Mouse (Mus musculus): Measurements from ENCODE around the gene Utp3. TPM values are rescaled to one million over a fixed set of nuclear protein-coding genes. Genes with fewer than 3 reads are reported as not detected.

The Utp3 gene
- total RNA-seq, 2 experiments from 2014 or later = 24.5 to 25.6 TPM

DNA sequence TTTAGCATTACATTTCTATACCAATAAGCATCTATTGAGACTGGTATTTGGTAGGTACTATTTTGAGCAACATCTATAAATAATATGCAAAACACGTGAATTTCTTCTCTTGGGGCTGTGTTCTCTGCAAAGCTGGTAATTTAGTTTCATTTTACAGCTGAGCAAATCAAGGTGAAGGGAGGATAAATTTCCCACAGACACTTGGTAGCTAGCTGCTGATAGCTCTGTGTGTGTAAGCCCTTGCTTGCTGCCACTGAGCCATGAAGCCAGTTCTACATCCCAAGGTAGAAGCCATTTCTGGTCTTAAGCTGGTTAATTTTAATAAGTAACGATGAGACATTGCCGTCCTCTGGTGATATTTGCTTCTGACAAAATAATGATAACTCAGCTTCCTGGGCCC lies 20.6 kb downstream of the Utp3 start:
- no peak for DNase-seq

DNA sequence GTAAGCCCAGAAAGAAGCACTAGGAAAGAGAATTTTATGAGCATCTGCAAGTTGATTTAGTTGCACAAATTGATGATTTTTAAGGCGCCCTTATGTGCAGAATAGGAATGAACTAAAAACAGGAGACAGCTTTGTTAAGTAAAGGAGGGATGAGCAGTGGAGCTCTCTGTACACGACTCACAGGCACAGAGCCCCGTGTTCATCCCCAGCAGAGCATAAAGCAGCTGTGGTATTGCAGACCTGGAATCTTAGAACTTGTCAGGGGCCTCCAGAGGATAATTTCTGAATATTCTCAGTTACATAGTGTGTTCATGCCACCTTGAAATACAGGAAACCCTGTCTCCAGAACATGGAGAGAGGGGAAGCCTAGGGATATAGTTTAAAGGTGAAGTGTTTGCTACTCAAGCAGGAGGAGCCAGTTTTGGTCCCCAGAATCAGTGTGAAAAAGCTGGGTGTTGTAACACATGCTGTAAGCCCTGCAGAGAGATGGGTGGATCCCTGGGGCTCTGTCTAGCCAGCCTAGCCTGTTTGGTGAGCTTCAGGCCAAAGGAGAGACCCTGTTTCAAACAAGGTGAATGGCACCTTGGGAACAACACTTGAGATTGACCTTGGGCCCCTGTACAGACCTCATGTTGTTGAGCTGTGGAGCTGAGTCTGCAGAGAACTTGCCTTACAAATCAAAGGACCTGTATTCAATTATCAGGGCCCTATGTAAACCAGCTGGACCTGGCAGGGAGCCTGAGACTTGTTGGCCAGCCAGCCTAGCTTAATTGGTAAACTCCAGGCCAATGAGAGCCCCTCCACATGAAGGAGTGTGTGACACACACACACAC lies 21.5 kb downstream of the Utp3 start:
- DNase-seq = no peak

DNA sequence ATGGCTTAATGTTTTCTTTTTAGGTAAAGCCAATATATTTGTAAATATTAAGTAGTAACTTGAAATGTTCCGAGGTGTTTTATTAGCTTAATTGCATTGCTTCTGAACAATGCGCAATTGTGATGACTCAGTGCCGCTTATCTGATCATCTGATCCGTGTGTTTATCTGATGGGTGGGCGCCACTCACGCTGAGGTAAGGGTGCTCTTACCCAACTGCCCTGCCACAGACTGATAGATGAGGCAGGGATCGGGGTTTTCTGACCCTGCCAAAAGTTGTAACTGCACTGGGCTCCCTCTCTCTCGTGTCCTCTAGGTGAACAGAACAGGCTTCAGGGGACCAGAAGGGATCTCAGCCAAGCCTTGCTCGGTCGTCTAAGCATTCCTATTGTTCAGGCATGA lies 26.4 kb downstream of the Utp3 start:
- no peak for DNase-seq

DNA sequence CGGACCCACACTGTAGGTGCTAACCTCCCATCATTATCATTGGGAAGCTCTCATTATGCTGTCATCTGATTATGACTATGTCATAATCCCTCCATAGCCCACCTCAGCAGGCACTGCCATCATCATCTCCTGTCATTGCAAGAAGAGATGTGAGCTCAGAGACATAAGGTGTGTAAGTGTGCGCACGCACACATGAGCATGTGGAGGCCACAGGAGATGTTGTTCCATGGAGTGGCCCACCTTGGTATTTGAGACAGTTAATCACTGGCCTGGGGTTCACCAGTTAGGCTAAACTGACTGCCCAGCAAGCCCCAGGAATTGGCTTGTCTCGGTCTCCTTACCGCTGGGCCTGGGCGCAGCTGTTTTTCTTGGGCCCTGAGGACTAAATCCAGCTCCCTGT lies 27.1 kb downstream of the Utp3 start:
- DNase-seq = no peak

DNA sequence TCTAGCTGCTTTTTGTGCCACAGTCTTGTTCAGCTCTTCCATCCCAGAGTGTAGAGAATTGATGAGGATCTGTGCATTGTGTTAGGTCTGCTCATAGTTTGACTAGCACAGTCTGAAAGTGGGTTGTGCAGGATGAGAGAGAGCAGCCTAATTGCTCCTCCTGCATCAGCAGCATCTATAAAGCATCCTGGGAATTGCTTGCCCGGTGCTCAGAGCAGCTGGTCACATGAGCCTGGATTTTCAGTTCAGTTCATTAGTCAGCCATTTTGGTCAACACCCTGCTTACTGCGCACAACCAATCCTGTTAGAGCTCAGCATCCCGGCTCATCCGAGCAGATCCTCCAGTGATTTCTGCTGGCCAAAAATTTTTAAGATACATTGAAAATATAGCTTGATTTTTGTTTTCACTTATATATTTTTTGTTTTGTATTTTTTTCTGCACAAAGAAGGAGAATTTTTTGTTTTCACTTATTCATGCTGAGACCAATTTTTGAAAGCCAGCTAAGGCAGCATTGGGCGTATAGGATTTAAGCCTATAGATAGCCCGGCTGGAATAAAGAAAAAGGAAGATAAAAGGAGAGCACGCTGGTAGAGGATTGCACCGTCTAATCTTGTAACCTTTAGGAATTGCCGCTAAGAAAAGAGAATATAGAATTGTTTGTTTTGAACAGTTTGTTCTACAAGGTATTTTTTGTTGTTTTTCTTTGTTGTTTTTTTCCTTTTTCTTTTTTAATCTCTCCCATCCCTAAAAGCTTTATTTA lies 29.2 kb downstream of the Utp3 start:
- DNase-seq = no peak

DNA sequence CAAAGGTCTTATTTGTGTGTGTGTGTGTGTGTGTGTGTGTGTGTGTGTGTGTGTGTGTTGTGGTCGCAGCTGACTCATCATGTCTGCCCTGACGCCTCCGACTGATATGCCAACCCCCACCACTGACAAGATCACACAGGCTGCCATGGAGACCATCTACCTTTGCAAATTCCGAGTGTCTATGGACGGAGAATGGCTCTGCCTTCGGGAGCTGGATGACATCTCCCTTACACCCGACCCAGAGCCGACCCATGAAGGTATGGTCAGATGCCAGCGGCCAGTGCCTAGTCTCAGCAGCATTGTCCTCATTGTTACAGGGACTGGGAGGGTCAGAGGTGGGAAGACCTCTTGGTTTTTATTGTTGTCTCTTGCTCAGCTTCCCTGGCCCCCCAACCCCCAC lies 29.8 kb downstream of the Utp3 start:
- DNase-seq = no peak

DNA sequence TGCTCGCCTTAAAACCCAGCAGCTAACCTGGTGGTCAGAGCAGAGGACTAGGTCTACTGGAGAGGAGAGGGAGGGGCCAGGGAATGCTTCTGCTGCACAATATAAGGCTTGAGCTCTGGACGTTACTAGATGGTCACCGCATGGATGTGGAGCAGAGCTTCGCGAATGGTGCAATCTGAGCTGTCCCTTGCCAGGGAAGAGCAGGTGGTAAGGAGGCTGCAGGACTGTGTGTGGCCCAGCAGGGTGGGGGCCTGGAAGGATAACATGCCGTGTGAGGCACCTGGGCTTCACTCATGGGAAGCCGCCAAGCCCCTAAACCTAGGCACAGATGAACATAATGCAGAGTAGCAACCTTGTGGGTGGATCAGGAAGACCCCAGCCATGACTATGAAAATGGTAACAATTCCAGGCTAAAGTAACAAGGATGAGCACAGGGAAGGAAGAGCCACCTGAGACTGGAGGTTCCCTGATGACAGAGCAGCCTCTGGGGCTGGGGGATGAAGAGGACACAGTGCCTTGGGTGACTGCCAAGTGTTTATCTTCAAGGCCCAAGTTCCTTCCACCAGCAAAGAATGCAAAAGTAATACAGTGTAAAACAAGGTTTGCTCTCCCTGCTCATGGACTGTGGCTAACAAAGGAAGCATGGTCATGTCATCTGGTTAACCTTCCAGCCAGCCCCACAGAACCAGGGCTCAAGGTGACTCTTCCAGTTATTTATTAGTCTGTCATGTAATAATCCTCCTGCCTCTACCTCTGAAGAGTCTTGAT lies 32.3 kb downstream of the Utp3 start:
- DNase-seq = no peak

DNA sequence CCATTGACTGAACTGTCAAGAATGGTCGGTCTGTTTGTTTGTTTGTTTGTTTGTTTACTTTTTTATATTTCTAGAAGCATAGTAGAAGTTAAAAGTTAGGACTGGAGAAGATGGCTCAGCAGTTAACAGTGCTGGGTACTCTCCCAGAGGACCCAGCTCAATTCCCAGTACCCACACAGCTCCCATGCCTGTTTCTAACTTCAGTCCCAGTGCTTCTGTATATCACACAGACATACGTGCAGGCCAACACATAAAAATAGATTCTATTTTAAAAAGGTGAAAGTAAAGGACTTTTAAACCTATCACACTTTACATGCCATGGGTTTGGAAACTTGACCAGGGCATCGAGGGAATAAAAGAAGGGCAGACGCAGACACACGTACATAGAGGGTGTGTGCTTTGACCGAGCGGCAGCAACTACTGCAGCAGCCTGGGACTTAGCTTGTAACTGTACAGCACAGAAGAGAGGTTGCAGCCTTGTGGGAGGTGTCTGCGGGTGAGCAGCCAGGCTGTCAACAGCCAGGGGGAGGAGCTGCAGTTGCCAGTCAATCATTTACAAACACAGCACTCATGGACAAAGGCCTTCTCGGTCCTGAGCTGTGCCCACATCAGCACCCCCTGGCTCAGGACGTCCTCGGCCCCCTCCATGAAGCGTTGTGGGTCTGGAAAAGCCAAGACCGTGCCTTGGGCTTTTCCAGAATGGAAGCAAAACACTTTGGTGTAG lies 33.1 kb downstream of the Utp3 start:
- DNase-seq = peak; percentile 35

DNA sequence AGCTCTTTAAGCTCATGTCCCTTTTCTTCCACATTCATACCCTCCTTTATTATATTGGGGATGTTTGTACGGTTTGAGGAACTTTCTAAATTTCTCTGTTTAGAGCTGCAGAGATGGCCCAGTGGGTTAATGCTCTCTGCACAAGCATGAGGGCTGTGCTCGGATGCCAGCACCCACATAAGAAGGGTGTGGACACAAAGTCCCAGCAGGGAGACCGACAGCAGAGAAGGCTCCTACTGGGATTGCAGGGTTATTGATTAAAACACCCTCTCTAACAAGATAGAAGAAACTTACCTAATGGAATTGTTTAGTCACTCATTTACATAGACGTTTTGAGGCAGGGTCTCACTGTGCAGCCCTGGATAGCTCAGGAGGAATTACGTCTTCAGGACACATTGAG lies 34.2 kb downstream of the Utp3 start:
- no peak for DNase-seq

DNA sequence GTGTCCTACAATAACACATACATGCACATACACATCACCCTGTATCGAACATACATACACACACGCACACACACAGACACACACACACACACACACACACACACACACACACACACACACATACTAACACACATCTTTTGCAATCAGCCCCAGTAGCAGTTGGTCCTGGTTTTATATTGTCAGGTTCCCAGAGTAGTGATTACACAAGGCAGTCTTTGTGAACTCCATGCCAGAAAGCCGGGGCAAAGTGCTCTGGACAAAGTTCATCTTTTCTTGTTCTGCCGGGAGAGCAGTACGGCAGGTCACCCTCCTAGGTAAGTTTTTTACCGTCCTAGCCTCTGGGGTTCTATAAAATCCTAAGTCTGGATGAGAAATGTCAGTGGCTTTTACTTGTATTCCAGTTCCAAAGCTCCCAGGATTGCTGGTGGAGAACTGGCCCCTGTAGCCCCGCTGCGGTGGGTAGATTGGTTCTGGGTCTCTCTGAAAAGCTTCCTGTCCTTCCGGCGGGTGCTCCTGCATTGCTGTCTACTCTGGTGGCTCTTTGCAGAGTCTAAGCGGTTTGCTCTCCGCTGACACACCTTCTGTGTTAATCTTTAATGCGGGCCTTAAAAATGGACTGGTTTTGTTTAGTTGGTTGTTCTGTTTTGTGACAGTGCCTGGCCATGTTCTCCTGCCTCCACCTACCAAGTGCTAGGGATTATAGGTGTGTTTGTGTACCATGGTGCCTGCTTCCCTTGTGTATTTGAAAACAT lies 39.3 kb downstream of the Utp3 start:
- DNase-seq = no peak

DNA sequence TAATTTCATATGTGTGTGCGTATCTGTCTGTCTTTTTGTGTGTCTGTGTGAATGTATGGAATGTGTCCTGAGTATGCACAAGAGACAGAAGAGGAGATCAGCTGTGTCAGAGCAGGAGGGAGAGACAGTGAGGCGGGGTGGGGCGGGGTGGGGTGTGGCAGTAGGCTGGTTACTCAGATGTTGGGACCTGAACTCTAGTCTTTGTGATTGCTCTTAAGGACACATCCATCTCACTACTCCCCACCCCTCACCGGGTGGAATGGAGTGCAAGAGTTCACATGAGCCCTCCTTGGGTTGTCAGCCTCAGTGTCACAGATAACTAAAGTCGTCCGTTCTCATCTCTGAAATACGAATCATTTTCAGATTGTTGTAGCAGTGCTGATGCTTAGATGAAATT lies 39.9 kb downstream of the Utp3 start:
- no peak for DNase-seq

DNA sequence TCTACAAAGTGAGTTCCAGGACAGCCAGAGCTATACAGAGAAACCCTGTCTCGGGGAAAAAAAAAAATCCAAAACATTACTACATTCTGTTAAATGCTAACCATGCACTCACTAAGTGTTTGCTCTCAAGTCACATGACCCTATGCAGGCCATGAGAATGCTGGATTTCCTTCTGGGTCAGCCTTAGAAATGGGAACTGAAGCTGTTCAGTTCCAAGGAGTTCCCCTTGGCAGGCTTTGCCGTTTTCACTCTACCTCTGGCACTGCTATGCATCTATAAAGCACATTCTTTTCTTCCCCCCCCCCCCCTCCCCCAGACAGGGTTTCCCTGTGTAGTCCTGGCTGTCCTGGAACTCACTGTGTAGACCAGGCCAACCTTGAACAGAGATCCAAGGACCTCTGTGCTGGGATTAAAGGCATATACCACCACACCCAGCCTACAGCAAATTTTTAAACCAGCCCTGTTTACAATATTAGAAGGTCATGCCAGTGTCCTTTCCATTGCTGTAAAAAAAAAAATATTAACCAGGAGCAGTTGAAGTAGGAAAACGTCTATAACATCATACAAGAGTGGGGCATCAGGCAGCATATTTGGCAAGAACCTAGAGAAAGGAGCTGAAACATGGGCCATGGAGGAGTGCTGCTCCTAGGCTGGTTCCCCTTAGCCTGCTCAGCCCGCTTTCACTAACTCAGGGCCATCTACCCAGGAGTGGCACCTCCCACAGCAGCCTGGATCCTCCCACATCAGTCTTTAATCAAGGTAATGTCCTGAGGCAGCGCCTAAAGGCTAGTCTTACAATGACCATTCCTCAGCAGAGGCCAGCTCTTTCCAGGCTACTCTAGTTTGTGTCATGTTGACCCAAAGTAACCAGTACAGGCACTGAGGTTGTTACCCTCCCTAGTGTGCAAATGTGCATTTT lies 41.5 kb downstream of the Utp3 start:
- no peak for DNase-seq

DNA sequence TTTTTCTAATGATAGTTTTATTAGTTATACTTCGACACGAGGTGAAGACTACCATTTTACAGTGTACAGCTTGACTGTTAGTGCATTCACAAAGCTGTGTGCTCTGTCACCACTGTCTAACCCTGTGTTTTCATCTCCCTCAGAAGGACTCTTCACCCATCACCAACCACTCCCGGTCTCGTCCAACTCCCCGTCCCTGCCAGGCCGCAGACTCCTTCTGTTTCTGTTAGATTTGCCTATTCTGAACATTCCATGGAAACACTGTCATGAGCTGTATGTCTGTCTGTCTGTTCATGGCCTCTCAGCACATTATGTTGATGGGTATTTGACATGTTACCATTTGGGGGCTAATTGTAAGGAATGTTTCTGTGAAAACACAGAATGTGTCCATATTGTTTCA lies 44.7 kb downstream of the Utp3 start:
- DNase-seq = no peak

DNA sequence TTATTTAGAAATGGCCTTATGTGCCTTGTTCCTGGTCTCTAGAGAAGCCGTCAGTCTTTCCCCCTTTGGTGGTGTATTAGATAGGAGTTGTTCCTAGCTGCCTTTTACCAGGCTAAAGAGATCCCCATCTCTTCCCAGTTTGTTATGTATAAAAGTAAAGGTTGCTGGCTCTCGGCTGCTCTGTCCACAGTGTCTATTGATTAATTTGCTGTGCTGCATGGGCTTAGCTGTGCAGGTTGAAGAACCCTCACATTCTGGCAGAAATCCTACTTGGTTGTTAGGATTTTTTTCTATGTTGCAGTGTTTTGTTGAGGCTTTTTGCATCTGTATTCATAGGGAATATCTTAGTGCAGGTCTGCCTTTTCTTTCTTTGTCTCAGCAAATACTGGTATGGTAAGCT lies 47.8 kb downstream of the Utp3 start:
- DNase-seq = no peak

DNA sequence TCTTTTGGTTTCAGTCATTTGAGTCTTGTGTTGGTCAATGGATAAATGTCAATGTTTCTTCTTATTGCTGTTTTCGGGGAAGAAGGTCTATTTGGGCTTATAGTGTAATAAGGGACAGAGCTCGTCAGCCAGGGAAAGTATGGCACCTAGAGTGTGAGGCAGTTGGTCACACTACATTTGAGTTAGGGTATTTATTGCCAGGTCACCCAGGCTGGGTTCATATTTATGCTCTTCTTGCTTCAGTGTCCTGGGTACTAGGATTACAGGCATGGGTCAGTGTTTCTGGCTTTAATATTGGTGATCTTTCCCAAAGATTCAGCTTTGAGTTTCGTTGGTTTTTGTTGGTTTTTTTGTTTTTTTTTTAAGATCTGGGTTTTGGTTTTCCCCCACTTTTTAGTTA lies 48.5 kb downstream of the Utp3 start:
- no peak for DNase-seq

DNA sequence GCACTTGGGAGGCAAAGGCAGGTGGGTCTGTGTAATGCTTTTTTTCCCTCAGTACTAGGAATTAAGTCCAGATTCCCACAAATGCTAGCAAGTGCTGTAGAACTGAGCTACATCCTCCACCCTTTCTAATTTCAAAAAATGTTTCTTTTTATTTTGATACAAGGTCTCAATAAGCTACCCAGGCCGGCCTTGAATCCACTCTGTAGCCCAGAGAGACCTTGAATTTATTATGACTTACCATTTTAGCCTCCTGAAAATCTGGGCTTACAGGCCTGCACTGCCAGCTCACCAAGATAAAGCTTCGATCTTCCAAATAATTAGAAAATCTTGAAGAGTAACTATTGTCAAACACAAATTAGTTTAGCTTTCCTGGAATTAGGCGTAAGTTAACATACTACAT lies 49.8 kb downstream of the Utp3 start:
- no peak for DNase-seq

DNA sequence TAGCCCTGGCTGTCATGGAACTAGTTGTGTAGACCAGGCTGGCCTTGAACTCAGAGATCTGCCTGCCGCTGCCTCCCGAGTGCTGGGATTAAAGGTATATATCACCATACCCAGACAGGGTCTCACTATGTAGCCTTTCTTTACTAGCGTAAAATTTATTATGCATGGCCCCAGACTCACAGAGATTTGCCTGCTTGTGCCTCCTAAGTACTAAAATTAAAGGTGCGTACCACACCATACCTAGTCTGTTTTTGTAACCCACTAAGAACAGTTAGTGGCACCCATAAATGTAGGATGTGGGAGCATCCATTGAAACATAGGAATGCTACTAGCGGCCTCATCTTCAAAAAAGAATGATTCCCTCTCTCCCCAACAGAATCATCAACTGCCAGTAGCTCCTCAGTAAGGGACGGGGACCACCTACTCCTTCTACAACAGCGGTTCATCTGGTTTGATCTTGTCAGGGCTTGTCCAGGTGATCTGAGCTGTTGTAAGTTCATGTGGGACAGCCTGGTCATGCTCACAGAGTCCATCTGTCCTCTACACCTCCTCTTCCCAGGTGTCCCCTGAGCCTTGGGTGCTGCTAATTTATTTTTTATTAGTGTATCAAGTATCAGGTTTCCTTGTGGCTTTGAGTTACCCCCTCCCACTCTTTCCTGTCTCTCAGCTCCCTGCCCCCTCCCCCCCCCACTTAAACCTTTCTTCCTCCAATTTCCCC lies 50.5 kb downstream of the Utp3 start:
- no peak for DNase-seq
